12 mouse cellular contexts compared by ENCODE assay signal in genomic region chr1:183134427-183134826, GRCm38 (mm10).
A peak's percentile ranks its signal among the peaks of the same experiment; 100 is the strongest.
DNase-seq lines count a peak whose midpoint lies in the region; ATAC-seq lines count a peak whose summit lies in the region.
"Had no signal": no experiment of that assay in that cellular context is flagged by ENCODE, and none has a peak within 500 bp of the region (broad histone marks: within the 10 kb centered on the region; RNA-seq: fewer than 3 reads in every experiment).

No protein-coding gene starts in this region.

- H3K4me3 ChIP-seq in lung, embryonic 15.5 days, result no peak overlapping the region
- H3K4me3 ChIP-seq in limb, embryonic 13.5 days, result no peak overlapping the region
- H3K4me3 ChIP-seq in stomach, embryonic 14.5 days (ENCODE audit: low read depth, low read length), result no peak overlapping the region
- H3K4me3 ChIP-seq in forebrain, embryonic 14.5 days (ENCODE audit: low read depth, low read length), result no peak overlapping the region
- H3K4me3 ChIP-seq: heart, adult 2 months had no signal

- peak overlapping the region; percentile 4; the same call in 1 of the 2 replicates for H3K4me2 ChIP-seq in lung, embryonic 15.5 days
- 0 out of 2 replicates have a peak overlapping the region, but pooled peaks have one; percentile 0 for H3K4me2 ChIP-seq in limb, embryonic 13.5 days (replicated peaks)
- no peak overlapping the region for H3K4me2 ChIP-seq in stomach, embryonic 14.5 days (replicated peaks; ENCODE audit: low read depth, low read length)
- no peak overlapping the region for H3K4me2 ChIP-seq in forebrain, embryonic 14.5 days (ENCODE audit: low read length)

- WGBS in lung, embryonic 15.5 days, result 63% methylated on average over 4 of the region's 4 CpGs
- WGBS in limb, embryonic 13.5 days, result 85% methylated on average over 4 of the region's 4 CpGs
- 84% methylated on average over 4 of the region's 4 CpGs for WGBS in stomach, embryonic 14.5 days
- 93% methylated on average over 4 of the region's 4 CpGs for WGBS in forebrain, embryonic 14.5 days

- H3K9me3 ChIP-seq in lung, embryonic 15.5 days, result no peaks in the 10 kb centered on the region
- no peaks in the 10 kb centered on the region for H3K9me3 ChIP-seq in limb, embryonic 13.5 days
- H3K9me3 ChIP-seq in stomach, embryonic 14.5 days (ENCODE audit: control insufficient read depth, low read depth, low read length), result no peaks in the 10 kb centered on the region
- H3K9me3 ChIP-seq in forebrain, embryonic 14.5 days (replicated peaks; ENCODE audit: control insufficient read depth, low read length), result no peaks in the 10 kb centered on the region

- no peak for DNase-seq in lung, postnatal 14 days
- DNase-seq in c-Kit-negative CD71-positive TER-119-positive erythroid progenitor cells, embryonic 14.5 days (ENCODE audit: low read depth, low spot score), result peak; percentile 8
- no peak for DNase-seq in forebrain, embryonic 14.5 days (ENCODE audit: low spot score)
- no peak for DNase-seq in kidney, postnatal 25 days
- DNase-seq: adrenal gland, postnatal 10 days; cerebellum, postnatal 10 days; heart, adult 2 months; kidney, adult 2 months; thymus, postnatal 4 days had no signal

- H3K9ac ChIP-seq in lung, embryonic 15.5 days, result no peak overlapping the region
- no peak overlapping the region for H3K9ac ChIP-seq in limb, embryonic 13.5 days
- no peak overlapping the region for H3K9ac ChIP-seq in stomach, embryonic 14.5 days (replicated peaks; ENCODE audit: low read depth, low read length)
- H3K9ac ChIP-seq in forebrain, embryonic 14.5 days (ENCODE audit: low read length), result no peak overlapping the region

- no peaks in the 10 kb centered on the region for H3K27me3 ChIP-seq in lung, embryonic 15.5 days
- H3K27me3 ChIP-seq in limb, embryonic 13.5 days, result no peaks in the 10 kb centered on the region
- H3K27me3 ChIP-seq in stomach, embryonic 14.5 days (ENCODE audit: control insufficient read depth, insufficient read depth, low read length), result no peaks in the 10 kb centered on the region
- no peaks in the 10 kb centered on the region for H3K27me3 ChIP-seq in forebrain, embryonic 14.5 days (replicated peaks; ENCODE audit: control insufficient read depth, insufficient read depth, low read length)

- H3K36me3 ChIP-seq in lung, embryonic 15.5 days, result no peaks in the 10 kb centered on the region
- H3K36me3 ChIP-seq in limb, embryonic 13.5 days, result peaks cover 30% of the 10 kb centered on the region
- H3K36me3 ChIP-seq in stomach, embryonic 14.5 days (ENCODE audit: control insufficient read depth, insufficient read depth, low read length), result 0 out of 2 replicates have a peak, but pooled peaks cover 3% of the 10 kb centered on the region
- peaks cover 5% of the 10 kb centered on the region; the same call in 1 of the 2 replicates for H3K36me3 ChIP-seq in forebrain, embryonic 14.5 days (ENCODE audit: control insufficient read depth, insufficient read depth, low read length)

- peak overlapping the region; percentile 77 for H3K27ac ChIP-seq in lung, embryonic 15.5 days
- peak overlapping the region; percentile 78; the same call in 1 of the 2 replicates for H3K27ac ChIP-seq in limb, embryonic 13.5 days
- H3K27ac ChIP-seq in stomach, embryonic 14.5 days (ENCODE audit: low read length), result no peak overlapping the region
- no peak overlapping the region for H3K27ac ChIP-seq in forebrain, embryonic 14.5 days (ENCODE audit: low read depth, low read length)
- H3K27ac ChIP-seq: heart, adult 2 months had no signal

- no peak for ATAC-seq in lung, embryonic 15.5 days (ENCODE audit: borderline replicate concordance, extremely low read depth, low FRiP score, low TSS enrichment)
- no peak for ATAC-seq in limb, embryonic 13.5 days (ENCODE audit: low FRiP score, low read depth)
- peak; percentile 53 for ATAC-seq in stomach, embryonic 14.5 days (ENCODE audit: insufficient number of reproducible peaks, insufficient read depth, low FRiP score, low read depth)
- ATAC-seq in forebrain, embryonic 14.5 days, result no peak

- peaks cover 36% of the 10 kb centered on the region for H3K4me1 ChIP-seq in lung, embryonic 15.5 days
- peaks cover 89% of the 10 kb centered on the region for H3K4me1 ChIP-seq in limb, embryonic 13.5 days
- peaks cover 10% of the 10 kb centered on the region; the same call in 1 of the 2 replicates for H3K4me1 ChIP-seq in stomach, embryonic 14.5 days (ENCODE audit: control insufficient read depth, insufficient read depth, low read length)
- no peaks in the 10 kb centered on the region for H3K4me1 ChIP-seq in forebrain, embryonic 14.5 days (ENCODE audit: control insufficient read depth, insufficient read depth, low read length)

Comparison
In these comparisons a context has a peak if more than half of its experiments do, and no peak if none do; other contexts are left out.
1. H3K27ac ChIP-seq: peak in lung, embryonic 15.5 days (single experiment) and limb, embryonic 13.5 days (single experiment); none in stomach, embryonic 14.5 days (single experiment) and forebrain, embryonic 14.5 days (single experiment).
2. H3K4me2 ChIP-seq: peak in lung, embryonic 15.5 days (single experiment) and limb, embryonic 13.5 days (single experiment); none in stomach, embryonic 14.5 days (single experiment) and forebrain, embryonic 14.5 days (single experiment).